Mouse (Mus musculus) colon, adult 2 months (tissue): ENCODE results near the gene Crkl. TPM values are rescaled to one million over a fixed set of nuclear protein-coding genes. Genes with fewer than 3 reads are reported as not detected.

Experiments used
- polyA plus RNA-seq: library from polyadenylated mRNA; depleted of rRNA; stranded (reverse); fragments of >200 nt; gene quantifications from 2 replicates; pipeline ENCODE4 v1.2.3, GENCODE M21; 2012; rRNA removed

Crkl gene
- 40.0 and 48.0 TPM in 2 replicates for polyA plus RNA-seq

DNA sequence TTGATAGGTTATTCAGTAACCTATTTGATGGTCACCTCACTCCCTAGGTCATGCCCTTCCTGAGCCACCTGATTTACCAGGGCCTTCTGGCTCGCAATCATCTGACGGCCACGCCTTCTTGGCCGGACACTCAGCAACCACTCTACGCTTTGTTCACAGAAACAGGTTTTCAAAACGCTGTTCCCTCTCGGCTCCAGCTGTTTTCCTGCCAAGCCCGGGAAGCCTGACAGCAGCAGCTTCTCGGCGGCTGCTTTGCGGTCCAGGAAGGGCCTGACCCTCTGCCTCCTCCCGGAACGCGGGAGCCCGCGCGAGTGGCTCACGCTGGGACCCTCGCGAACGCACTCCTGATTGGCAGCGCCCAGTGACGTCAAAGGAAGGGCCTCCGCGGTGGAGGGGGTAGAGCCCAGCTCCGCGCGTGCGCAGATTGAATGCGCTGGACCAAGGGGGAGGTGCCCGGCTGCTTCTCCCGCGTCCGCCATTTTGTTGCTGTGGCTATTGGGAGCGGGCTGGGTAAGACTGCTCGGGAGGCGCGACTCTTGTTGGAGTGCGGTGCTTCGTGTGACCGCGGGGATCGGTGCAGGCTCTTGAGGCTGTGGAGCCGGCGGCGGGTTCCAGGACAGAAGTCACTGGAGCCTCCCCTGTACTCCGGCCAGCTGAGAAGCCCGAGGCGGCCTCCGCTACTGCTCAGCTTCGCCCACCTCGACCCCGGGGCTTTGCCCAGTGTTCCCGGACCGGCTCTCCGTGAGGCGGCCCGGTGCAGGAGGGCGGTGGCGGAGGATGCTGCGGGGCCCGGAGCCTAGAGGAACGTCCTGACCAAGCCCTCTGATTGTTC is at the start of gene Crkl:
Gene Crkl, plus strand, starts transcription at position 447 of the 832 bp plus-strand sequence.

DNA sequence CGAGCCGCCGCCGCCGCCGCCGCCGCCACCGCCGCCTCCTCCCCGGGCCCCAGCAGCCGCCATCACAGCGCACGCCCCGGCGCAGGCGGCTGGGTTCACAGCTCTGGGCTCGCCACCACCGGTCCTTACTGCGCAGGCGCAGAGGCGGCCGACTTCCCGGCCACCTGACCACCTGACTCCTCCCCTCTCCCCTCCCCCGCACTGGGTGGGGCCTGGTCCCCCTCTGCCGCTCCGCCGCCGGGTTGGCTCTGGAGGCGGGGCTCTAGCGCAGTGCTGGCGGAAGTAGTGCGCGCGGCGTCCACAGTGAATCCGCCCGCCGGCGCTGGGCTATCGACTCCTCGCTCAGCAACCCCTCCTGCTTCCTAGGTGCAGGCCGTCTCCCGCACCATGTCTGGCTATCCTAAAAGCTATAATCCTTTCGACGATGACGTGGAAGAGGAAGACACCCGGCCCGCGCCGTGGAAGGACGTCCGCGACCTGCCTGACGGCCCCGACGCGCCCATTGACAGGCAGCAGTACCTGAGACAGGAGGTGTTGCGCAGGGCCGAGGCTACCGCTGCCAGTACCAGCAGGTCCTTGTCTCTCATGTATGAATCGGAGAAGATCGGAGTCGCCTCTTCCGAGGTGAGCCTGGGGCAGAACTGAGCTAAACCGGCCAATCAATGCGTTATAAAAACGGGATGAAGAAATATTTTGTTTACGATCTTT is 45.9 kb upstream of the Crkl start, which contains the start of the genes Snap29 and Pi4ka:
Gene Snap29, plus strand, starts transcription at position 251 of the 708 bp plus-strand sequence.
Gene Pi4ka, minus strand, starts transcription at position 579 of the 708 bp plus-strand sequence.

DNA sequence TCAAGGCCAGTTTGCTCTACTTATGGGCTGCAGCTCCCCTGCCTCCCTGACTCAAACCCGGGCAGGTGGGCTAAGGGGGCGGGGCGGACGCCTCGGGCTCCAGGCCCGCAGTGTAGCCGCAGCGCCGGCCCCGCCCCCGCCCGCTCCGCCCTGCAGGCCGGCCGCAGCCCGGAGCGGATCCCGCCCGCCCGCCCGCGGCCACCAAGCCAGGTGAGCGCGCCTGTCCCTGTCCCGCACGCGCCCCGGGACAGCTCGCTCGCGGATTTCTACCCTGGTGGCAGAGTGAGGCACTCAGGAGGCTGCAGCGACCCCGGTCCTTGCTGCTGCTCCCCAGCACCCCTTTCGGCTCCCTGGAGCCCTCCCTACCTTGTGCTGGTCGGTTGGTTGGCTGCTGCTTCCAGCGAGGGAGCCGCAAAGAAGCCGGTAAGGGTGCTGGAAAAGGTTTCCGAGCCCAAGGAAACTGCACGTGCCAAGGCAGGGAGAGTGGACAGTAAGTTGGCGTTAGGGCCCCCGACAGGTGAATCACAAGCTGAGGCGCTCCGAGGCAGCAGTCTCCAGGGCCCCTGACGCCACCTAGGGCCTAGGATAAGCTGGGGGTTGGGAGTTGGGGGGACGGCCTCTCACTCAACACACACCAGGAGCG is 37.8 kb downstream of the Crkl start, which contains the start of gene Aifm3:
Gene Aifm3, plus strand, starts transcription at position 143 of the 643 bp plus-strand sequence.

DNA sequence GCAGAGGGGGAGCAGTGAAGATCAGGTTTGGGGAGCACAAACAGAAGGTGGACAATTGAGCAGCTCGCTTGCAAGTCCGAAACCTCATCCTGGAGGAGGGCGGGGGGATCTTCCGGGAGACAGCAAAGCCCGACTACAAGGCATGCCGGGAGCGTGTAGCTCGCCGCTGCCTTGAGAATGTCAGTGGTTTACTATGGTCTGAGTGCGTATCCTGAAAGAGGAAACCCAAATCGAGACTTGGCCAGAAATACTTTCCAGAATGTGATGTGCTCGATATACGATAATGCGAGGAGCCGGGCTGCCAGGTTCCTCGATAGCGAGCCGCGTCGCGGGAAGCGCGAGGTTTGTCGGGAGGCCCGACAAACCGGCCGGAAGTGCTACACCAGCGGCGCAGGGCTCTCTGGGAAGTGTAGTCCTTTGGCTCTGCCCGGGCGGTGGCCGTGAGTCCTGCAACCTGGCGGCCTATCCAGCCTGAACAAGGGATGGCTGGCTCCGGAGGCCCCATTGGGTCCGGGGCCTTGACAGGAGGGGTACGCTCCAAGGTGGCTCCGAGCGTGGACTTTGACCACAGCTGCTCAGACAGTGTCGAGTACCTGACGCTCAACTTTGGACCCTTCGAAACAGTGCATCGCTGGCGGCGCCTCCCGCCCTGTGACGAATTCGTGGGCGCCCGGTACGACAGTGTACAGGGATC is 56.9 kb downstream of the Crkl start, which contains the start of gene Lztr1:
Gene Lztr1, plus strand, starts transcription at position 143 of the 694 bp plus-strand sequence.

DNA sequence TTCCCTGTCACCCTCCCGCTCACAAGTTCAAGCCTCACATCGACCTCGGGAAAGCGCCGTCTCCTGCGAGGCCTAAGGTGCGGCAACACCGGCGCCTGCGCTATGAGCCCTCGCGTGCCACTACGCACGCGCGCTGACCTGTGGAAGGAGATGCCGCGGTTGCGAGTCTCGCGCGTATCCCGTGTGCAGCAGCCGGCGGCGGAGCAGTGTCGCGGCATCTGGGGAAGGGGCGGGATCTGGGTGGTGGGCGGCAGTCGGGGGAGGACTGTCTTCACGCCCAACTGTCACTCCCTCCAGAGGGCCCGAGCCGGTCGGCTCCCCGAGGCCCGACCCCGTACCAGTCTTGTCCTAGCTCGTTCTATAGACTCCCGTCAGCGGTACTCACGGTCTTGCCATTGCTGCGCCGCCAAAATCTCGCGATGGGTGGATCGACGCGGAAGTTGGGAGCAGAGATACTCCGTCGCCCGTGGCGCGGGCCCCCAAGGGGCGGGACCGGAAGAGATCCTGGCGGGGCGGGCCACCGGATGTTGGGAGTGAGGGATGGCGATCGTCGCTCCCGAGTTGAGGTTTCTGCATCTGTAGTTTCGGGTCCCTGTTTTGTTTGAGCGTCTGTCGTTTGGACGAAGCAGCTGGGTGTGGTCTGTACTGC is 79.0 kb downstream of the Crkl start, which contains the start of gene Thap7:
Gene Thap7, minus strand, starts transcription at position 497 of the 649 bp plus-strand sequence.

Other genes starting within 250 kb of the Crkl start
- gene Ube2l3, start 249.3 kb upstream of the Crkl start, polyA plus RNA-seq = 53.5 and 63.4 TPM in 2 replicates
- gene Rimbp3, start 243.4 kb upstream of the Crkl start, polyA plus RNA-seq = 0.16 and 0.17 TPM in 2 replicates
- 4.2 and 4.3 TPM in 2 replicates for gene Hic2, start 218.4 kb upstream of the Crkl start, polyA plus RNA-seq
- 17.5 and 19.0 TPM in 2 replicates for gene Tmem191c, start 175.9 kb upstream of the Crkl start, polyA plus RNA-seq
- gene Serpind1, start 120.6 kb upstream of the Crkl start, polyA plus RNA-seq = 0.05 and 0.16 TPM in 2 replicates
- gene Snap29, start 46.0 kb upstream of the Crkl start, polyA plus RNA-seq = 4.3 and 4.5 TPM in 2 replicates
- gene Pi4ka, start 45.7 kb upstream of the Crkl start, polyA plus RNA-seq = 37.9 and 39.7 TPM in 2 replicates
- 1.3 and 1.5 TPM in 2 replicates for gene Aifm3, start 37.6 kb downstream of the Crkl start, polyA plus RNA-seq
- gene Lztr1, start 56.7 kb downstream of the Crkl start, polyA plus RNA-seq = 193 and 231 TPM in 2 replicates
- gene Thap7, start 79.1 kb downstream of the Crkl start, polyA plus RNA-seq = 75.2 and 88.5 TPM in 2 replicates
- gene Lrrc74b, start 109.3 kb downstream of the Crkl start, polyA plus RNA-seq = 0.21 and 0.27 TPM in 2 replicates
- 2.2 and 3.0 TPM in 2 replicates for gene P2rx6, start 109.9 kb downstream of the Crkl start, polyA plus RNA-seq
- 42.4 and 57.8 TPM in 2 replicates for gene Slc7a4, start 131.2 kb downstream of the Crkl start, polyA plus RNA-seq
- 39.0 and 43.5 TPM in 2 replicates for gene Smpd4, start 167.4 kb downstream of the Crkl start, polyA plus RNA-seq
- gene Ccdc74a, start 194.5 kb downstream of the Crkl start, polyA plus RNA-seq = 1.4 and 2.2 TPM in 2 replicates